Mouse (Mus musculus) bone marrow, adult 2 months (tissue): ENCODE data around the gene Ubald2.

ENCODE experiments used
- CTCF ChIP-seq: fragments of 200-500 bp; IDR thresholded peaks from 2 replicates; pipeline ENCODE4 v1.5.1; 2011; ENCODE audit warnings: low read length, control low read depth; ENCODE audit not compliant: control insufficient read depth, insufficient read depth
- POLR2A ChIP-seq: fragments of 200-500 bp; IDR thresholded peaks from 2 replicates; pipeline ENCODE4 v1.6.1; 2011; ENCODE audit warnings: low read depth, mild to moderate bottlenecking, control low read depth, low read length, borderline replicate concordance; ENCODE audit not compliant: control insufficient read depth

GRCm38 (mm10) chr11:116409008-116409407, 24.9 kb upstream of the Ubald2 start:
- no peak for TF ChIP-seq CTCF
- no peak for TF ChIP-seq POLR2A
